Mouse (Mus musculus) thymus, adult 2 months (tissue): Measurements from ENCODE around the gene Adat3.

Experiments used
- CTCF ChIP-seq: fragments of 200-500 bp; IDR thresholded peaks from 2 replicates; pipeline ENCODE4 v1.5.1; 2012; ENCODE audit warnings: mild to moderate bottlenecking, control low read depth, low read length, moderate library complexity, borderline replicate concordance; ENCODE audit not compliant: control insufficient read depth, poor library complexity, insufficient read depth; ENCODE audit errors: extremely low read depth
- POLR2A ChIP-seq: fragments of 200-500 bp; IDR thresholded peaks from 2 replicates; pipeline ENCODE4 v1.6.1; 2012; ENCODE audit warnings: mild to moderate bottlenecking, low read length, control low read depth, moderate library complexity; ENCODE audit not compliant: control insufficient read depth, poor library complexity, insufficient read depth; ENCODE audit errors: extremely low read depth

DNA sequence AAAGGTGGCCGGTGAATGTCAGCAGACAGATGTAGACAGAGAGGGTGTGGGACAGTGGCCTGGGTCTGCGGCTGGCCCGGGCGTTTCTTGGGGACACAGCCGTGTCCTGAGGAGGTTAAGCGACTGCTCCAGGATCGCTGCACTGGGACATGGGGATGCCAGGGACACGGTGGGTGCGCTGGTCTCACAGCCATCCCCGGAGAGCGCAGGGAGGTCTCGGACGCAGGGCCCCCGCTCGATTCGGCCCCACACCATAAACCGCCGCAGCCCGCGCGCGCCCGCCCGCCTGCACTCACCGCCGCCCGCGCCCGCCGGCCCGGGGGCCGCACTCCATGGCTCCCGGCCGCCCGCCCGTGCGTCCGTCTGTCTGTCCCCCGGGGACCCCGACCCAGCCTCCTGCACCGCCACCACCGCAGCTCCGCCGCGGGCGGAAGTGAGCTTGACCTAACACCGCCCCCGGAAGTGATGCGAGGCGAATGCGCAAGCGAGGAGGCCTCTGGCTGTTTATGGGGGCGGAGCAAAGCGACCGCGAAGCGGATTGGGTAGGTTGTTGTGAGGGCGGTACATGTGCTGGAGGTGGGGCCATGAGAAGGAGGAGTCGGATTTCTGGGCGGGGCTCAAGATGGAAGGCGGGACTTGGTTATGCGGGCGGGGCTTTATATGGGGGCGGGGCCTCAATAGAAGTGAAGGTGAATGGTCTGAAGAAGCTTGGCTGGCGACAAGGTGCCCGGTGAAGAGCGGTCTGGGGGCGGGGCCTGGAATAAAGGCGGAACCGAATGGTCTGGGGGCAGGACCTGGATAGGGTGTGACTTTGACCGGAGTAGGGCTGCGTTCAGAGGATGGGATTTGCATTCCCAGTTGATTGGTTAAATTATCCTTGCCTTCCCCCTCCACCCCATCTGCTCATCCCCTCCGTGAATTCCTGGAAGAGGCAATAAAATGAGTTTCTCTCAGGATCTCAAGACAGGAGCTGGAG, 12.5 kb upstream of the Adat3 start, which contains the start of gene Abhd17a:
- TF ChIP-seq CTCF (no peak), POLR2A (peak; percentile 93)
